Mouse (Mus musculus): Measurements from ENCODE around the gene Gm28047. TPM values are rescaled to one million over a fixed set of nuclear protein-coding genes. Genes with fewer than 3 reads are reported as not detected.
"Not testable (repeated sequence)": the region's sequence is repeated elsewhere in the genome, so short reads cannot be mapped to it uniquely, and the experiment has no call there.

The Gm28047 gene
- polyA plus RNA-seq, 1 experiment from 2014 or later: not detected

- no peaks in the 10 kb centered on the region for H3K9me3 ChIP-seq (ENCODE audit: control insufficient read depth, low read length)
- no peak for DNase-seq (ENCODE audit: low spot score)
Observed at GRCm38 (mm10) chr15:102612966-102613365, 11.9 kb downstream of the Gm28047 start.

DNA sequence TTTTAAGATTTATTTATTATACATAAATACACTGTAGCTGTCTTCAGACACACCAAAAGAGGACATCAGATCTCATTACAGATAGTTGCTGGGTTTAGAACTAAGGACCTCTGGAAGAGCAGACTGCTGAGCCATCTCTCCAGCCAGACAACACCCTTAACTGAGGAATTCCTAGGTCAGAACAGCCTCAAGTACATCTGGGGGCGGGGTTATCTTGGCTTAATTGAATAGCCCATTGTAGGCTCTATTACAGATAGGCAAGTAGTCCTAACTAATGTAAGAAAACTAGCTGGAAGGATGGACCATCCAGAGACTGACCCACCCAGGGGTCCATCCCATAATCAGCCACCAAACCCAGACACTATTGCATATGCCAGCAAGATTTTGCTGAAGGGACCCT, 16.3 kb downstream of the Gm28047 start:
- not testable (repeated sequence) for H3K9me3 ChIP-seq (ENCODE audit: control insufficient read depth, low read length); H3K4me3 ChIP-seq (ENCODE audit: low read depth, low read length); H3K9ac ChIP-seq (ENCODE audit: low read depth, low read length); H3K4me2 ChIP-seq; H3K4me1 ChIP-seq (replicated peaks; ENCODE audit: control insufficient read depth, insufficient read depth, low read length); H3K36me3 ChIP-seq (ENCODE audit: control insufficient read depth, insufficient read depth, low read length); H3K27ac ChIP-seq (ENCODE audit: low read depth, low read length); H3K27me3 ChIP-seq (replicated peaks; ENCODE audit: control insufficient read depth, insufficient read depth, low read length); ATAC-seq (replicated peaks; ENCODE audit: low FRiP score); DNase-seq (ENCODE audit: low spot score)
- 81% methylated on average over 1 of the region's 1 CpGs for WGBS

More at GRCm38 (mm10) chr15:102612966-102613365, 11.9 kb downstream of the Gm28047 start:
- Histone ChIP-seq H3K27me3 (replicated peaks; ENCODE audit: control insufficient read depth, insufficient read depth, low read length) (no peaks in the 10 kb centered on the region), H3K9ac (ENCODE audit: low read depth, low read length) (no peak overlapping the region), H3K36me3 (ENCODE audit: control insufficient read depth, insufficient read depth, low read length) (no peaks in the 10 kb centered on the region), H3K4me1 (replicated peaks; ENCODE audit: control insufficient read depth, insufficient read depth, low read length) (peaks cover 4% of the 10 kb centered on the region; the same call in 1 of the 2 replicates), H3K4me3 (ENCODE audit: low read depth, low read length) (no peak overlapping the region), H3K4me2 (no peak overlapping the region), H3K27ac (ENCODE audit: low read depth, low read length) (no peak overlapping the region)
- no peak for ATAC-seq (replicated peaks; ENCODE audit: low FRiP score)

DNA sequence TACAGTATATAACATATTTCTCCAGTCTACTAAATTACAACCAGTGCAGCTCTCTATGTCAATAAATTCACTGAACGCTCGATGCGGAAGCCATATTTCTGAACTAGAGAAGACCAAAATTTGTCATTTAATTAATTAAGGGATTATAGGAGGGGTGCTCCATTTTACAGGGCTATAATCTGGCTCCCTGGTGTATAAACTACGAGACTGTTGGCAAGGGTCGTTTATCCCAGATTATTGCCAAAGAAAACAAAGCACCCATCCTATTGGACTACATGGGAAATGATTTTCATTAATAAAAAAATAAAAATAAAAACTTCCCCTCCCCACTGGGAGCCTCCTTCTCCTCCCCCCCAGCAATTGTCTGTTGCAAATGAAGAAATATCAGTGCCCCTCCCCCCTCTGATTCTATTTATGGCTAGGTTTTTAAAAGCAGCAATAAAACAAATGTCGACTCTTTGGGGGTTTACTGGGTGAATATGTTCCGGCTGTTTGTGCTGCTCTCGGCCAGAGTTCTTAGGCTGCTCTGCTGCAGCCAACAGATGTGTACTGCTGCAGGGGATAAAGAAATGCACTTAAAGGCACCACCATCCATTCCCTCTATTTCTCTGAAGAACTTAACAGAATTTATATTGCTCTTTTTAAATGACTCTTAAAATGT, 30.7 kb downstream of the Gm28047 start:
- Histone ChIP-seq H3K27me3 (replicated peaks; ENCODE audit: control insufficient read depth, insufficient read depth, low read length) (no peaks in the 10 kb centered on the region), H3K4me1 (replicated peaks; ENCODE audit: control insufficient read depth, insufficient read depth, low read length) (no peaks in the 10 kb centered on the region), H3K4me2 (no peak overlapping the region), H3K36me3 (ENCODE audit: control insufficient read depth, insufficient read depth, low read length) (no peaks in the 10 kb centered on the region), H3K9me3 (ENCODE audit: control insufficient read depth, low read length) (no peaks in the 10 kb centered on the region), H3K4me3 (ENCODE audit: low read depth, low read length) (no peak overlapping the region), H3K27ac (ENCODE audit: low read depth, low read length) (no peak overlapping the region), H3K9ac (ENCODE audit: low read depth, low read length) (no peak overlapping the region)
- no peak for ATAC-seq (replicated peaks; ENCODE audit: low FRiP score)
- no peak for DNase-seq (ENCODE audit: low spot score)
- 82% methylated on average over 8 of the region's 8 CpGs for WGBS

DNA sequence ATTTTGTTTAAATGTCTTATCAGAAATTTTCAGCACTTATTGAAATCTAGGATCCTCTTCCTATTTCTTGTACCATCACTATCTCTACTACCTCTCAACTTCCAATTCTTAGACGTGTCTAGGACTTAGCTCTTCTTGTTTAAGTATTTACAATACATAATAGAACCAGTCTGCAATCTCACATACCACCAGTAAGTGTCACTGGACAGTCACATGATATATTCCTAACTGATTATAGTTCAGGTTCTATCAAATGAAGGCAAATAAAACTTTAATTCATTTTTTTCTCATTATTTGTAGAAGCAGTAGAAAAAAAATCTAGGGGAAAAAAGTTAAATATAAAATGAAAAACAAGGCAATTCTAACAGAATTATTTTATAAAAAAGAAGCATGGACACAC, 32.2 kb downstream of the Gm28047 start:
- WGBS: 60% methylated on average over 1 of the region's 1 CpGs
- no peak for DNase-seq (ENCODE audit: low spot score)
- no peaks in the 10 kb centered on the region for H3K4me1 ChIP-seq (replicated peaks; ENCODE audit: control insufficient read depth, insufficient read depth, low read length)

GRCm38 (mm10) chr15:102590567-102590966, 34.3 kb downstream of the Gm28047 start:
- H3K4me2 ChIP-seq: no peak overlapping the region
- no peak for ATAC-seq (replicated peaks; ENCODE audit: low FRiP score)
- H3K9ac ChIP-seq (ENCODE audit: low read depth, low read length): no peak overlapping the region
- H3K27me3 ChIP-seq (replicated peaks; ENCODE audit: control insufficient read depth, insufficient read depth, low read length): no peaks in the 10 kb centered on the region
- 89% methylated on average over 1 of the region's 1 CpGs for WGBS
- H3K4me1 ChIP-seq (replicated peaks; ENCODE audit: control insufficient read depth, insufficient read depth, low read length): no peaks in the 10 kb centered on the region
- no peak overlapping the region for H3K27ac ChIP-seq (ENCODE audit: low read depth, low read length)
- H3K4me3 ChIP-seq (ENCODE audit: low read depth, low read length): no peak overlapping the region
- no peak for DNase-seq (ENCODE audit: low spot score)
- H3K36me3 ChIP-seq (ENCODE audit: control insufficient read depth, insufficient read depth, low read length): no peaks in the 10 kb centered on the region
- no peaks in the 10 kb centered on the region for H3K9me3 ChIP-seq (ENCODE audit: control insufficient read depth, low read length)

More for the DNA sequence above, 32.2 kb downstream of the Gm28047 start:
- H3K27me3 ChIP-seq (replicated peaks; ENCODE audit: control insufficient read depth, insufficient read depth, low read length): no peaks in the 10 kb centered on the region
- no peak overlapping the region for H3K27ac ChIP-seq (ENCODE audit: low read depth, low read length)
- no peak for ATAC-seq (replicated peaks; ENCODE audit: low FRiP score)
- H3K36me3 ChIP-seq (ENCODE audit: control insufficient read depth, insufficient read depth, low read length): no peaks in the 10 kb centered on the region
- H3K4me2 ChIP-seq: no peak overlapping the region
- H3K9ac ChIP-seq (ENCODE audit: low read depth, low read length): no peak overlapping the region
- no peak overlapping the region for H3K4me3 ChIP-seq (ENCODE audit: low read depth, low read length)
- H3K9me3 ChIP-seq (ENCODE audit: control insufficient read depth, low read length): no peaks in the 10 kb centered on the region

DNA sequence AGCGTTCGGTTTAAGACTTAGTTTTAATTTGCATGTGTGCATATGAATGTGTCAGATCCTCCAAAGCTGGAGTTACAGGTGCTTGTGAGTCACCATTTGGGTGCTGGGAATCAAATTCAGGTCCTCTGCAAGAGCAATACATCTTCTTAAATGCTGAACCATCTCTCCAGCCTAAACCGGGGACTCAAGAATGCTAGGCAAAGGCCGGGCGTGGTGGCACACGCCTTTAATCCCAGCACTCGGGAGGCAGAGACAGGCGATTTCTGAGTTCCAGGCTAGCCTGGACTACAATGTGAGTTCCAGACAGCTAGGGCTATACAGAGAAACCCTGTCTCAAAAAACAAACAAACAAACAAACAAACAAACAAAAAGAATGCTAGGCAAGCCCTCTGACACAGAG, 35.0 kb downstream of the Gm28047 start:
- no peaks in the 10 kb centered on the region for H3K4me1 ChIP-seq (replicated peaks; ENCODE audit: control insufficient read depth, insufficient read depth, low read length)
- no peak overlapping the region for H3K4me2 ChIP-seq
- DNase-seq (ENCODE audit: low spot score): no peak
- H3K27me3 ChIP-seq (replicated peaks; ENCODE audit: control insufficient read depth, insufficient read depth, low read length): no peaks in the 10 kb centered on the region
- ATAC-seq (replicated peaks; ENCODE audit: low FRiP score): no peak
- H3K9me3 ChIP-seq (ENCODE audit: control insufficient read depth, low read length): no peaks in the 10 kb centered on the region
- no peak overlapping the region for H3K9ac ChIP-seq (ENCODE audit: low read depth, low read length)
- 91% methylated on average over 8 of the region's 8 CpGs for WGBS
- H3K27ac ChIP-seq (ENCODE audit: low read depth, low read length): no peak overlapping the region
- H3K4me3 ChIP-seq (ENCODE audit: low read depth, low read length): no peak overlapping the region
- no peaks in the 10 kb centered on the region for H3K36me3 ChIP-seq (ENCODE audit: control insufficient read depth, insufficient read depth, low read length)

DNA sequence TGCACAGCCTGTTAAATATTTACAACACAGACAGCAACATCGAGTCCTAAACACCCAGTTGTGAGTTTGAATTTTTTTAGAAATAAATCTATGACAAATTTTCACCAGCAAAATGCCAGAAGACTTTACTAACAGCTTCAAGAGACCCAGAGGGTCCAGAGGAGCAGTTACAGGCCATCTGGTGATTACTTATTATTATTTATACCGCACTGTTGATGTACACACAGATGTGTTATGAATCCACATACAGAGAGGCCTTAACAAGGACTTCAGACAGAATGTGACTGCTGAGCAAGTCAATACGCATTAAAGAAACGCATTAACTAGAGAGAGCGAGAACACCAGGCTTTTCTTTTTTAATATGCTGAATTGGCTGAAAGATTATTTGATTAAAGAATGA, 39.4 kb downstream of the Gm28047 start:
- no peaks in the 10 kb centered on the region for H3K36me3 ChIP-seq (ENCODE audit: control insufficient read depth, insufficient read depth, low read length)
- H3K27ac ChIP-seq (ENCODE audit: low read depth, low read length): no peak overlapping the region
- no peaks in the 10 kb centered on the region for H3K9me3 ChIP-seq (ENCODE audit: control insufficient read depth, low read length)
- no peak overlapping the region for H3K4me2 ChIP-seq
- H3K9ac ChIP-seq (ENCODE audit: low read depth, low read length): no peak overlapping the region
- no peaks in the 10 kb centered on the region for H3K4me1 ChIP-seq (replicated peaks; ENCODE audit: control insufficient read depth, insufficient read depth, low read length)
- WGBS: 87% methylated on average over 5 of the region's 5 CpGs
- no peaks in the 10 kb centered on the region for H3K27me3 ChIP-seq (replicated peaks; ENCODE audit: control insufficient read depth, insufficient read depth, low read length)
- DNase-seq (ENCODE audit: low spot score) (no peak), ATAC-seq (replicated peaks; ENCODE audit: low FRiP score) (no peak)
- no peak overlapping the region for H3K4me3 ChIP-seq (ENCODE audit: low read depth, low read length)

DNA sequence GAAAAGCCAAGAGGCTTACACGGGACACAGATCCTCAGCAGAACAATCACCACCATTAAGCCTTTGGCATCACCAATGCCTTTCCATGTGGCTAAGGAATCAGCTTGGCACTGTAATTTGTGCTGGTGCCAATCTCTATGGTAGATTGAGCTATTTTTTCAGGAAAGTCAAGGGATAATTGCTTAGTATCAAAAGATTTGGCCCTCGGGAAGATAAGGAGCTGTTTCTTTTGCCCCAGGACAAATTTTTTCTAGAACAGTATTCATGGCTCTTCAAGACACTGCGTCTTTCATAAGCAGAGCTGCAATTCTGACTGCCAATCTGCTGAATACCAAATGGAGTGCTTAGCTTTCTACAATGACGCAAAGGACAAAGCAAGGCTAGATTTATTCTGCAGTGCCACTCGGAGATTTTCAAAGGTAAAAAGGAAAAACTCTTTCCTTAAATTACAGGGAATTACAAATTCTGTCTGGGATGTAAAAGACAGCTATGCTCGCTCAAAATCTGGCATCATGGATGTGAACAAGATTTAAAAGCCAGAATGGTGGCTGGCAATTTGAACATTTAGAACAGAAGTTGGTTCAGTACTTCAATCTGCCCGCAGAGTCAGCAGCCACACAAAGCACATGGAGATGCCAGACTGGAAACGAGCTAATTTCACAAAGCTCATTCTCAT, 41.0 kb downstream of the Gm28047 start:
- ATAC-seq (replicated peaks; ENCODE audit: low FRiP score) (no peak), DNase-seq (ENCODE audit: low spot score) (no peak)
- Histone ChIP-seq H3K4me2 (no peak overlapping the region), H3K4me3 (ENCODE audit: low read depth, low read length) (no peak overlapping the region), H3K36me3 (ENCODE audit: control insufficient read depth, insufficient read depth, low read length) (no peaks in the 10 kb centered on the region), H3K4me1 (replicated peaks; ENCODE audit: control insufficient read depth, insufficient read depth, low read length) (no peaks in the 10 kb centered on the region), H3K27ac (ENCODE audit: low read depth, low read length) (no peak overlapping the region), H3K9ac (ENCODE audit: low read depth, low read length) (no peak overlapping the region), H3K27me3 (replicated peaks; ENCODE audit: control insufficient read depth, insufficient read depth, low read length) (no peaks in the 10 kb centered on the region), H3K9me3 (ENCODE audit: control insufficient read depth, low read length) (no peaks in the 10 kb centered on the region)
- WGBS: 79% methylated on average over 8 of the region's 8 CpGs

- no peaks in the 10 kb centered on the region for H3K4me1 ChIP-seq (replicated peaks; ENCODE audit: control insufficient read depth, insufficient read depth, low read length)
- ATAC-seq (replicated peaks; ENCODE audit: low FRiP score) (no peak), DNase-seq (ENCODE audit: low spot score) (no peak)
- no peak overlapping the region for H3K4me3 ChIP-seq (ENCODE audit: low read depth, low read length)
- H3K27ac ChIP-seq (ENCODE audit: low read depth, low read length): no peak overlapping the region
- H3K9me3 ChIP-seq (ENCODE audit: control insufficient read depth, low read length): no peaks in the 10 kb centered on the region
- no peaks in the 10 kb centered on the region for H3K27me3 ChIP-seq (replicated peaks; ENCODE audit: control insufficient read depth, insufficient read depth, low read length)
- no peak overlapping the region for H3K4me2 ChIP-seq
- no peaks in the 10 kb centered on the region for H3K36me3 ChIP-seq (ENCODE audit: control insufficient read depth, insufficient read depth, low read length)
- H3K9ac ChIP-seq (ENCODE audit: low read depth, low read length): no peak overlapping the region
- WGBS: 63% methylated on average over 1 of the region's 1 CpGs
Observed at GRCm38 (mm10) chr15:102581205-102581604, 43.7 kb downstream of the Gm28047 start.

Measured in liver, embryonic 11.5 days (tissue).